ENCODE assay signal across 8 mouse cellular contexts in genomic region chr5:134985633-134986297, GRCm38 (mm10). TPM values are rescaled to one million over a fixed set of nuclear protein-coding genes. Genes with fewer than 3 reads are reported as not detected.
DNase-seq lines count a peak whose midpoint lies in the region; ATAC-seq and TF ChIP-seq lines count a peak whose summit lies in the region.

Gene Cldn3, plus strand, starts transcription at chr5:134986214.

- peaks cover 5% of the 10 kb centered on the region; the same call in 1 of the 2 replicates for H3K9me3 ChIP-seq in megakaryocyte, embryonic 14.5 days
- H3K9me3 ChIP-seq in lung, embryonic 15.5 days: no peaks in the 10 kb centered on the region

- peak within 1 kb of the TSS; percentile 56 for H3K9ac ChIP-seq in lung, embryonic 15.5 days

- no peak for ATAC-seq in megakaryocyte, adult 5-6 weeks (ENCODE audit: poor library complexity, severe bottlenecking)
- ATAC-seq in lung, embryonic 15.5 days (ENCODE audit: borderline replicate concordance, extremely low read depth, low FRiP score, low TSS enrichment): peak; percentile 93
- no peak for ATAC-seq in activated CD4-positive, CD25-positive, alpha-beta regulatory T cell, adult 4 months

- WGBS in kidney, adult 2 months: 2% methylated on average over 25 of the region's 25 CpGs
- WGBS in lung, embryonic 15.5 days: under 1% methylated on average over 25 of the region's 25 CpGs

- peaks cover 69% of the 10 kb centered on the region for H3K27me3 ChIP-seq in megakaryocyte, embryonic 14.5 days (replicated peaks)
- no peaks in the 10 kb centered on the region for H3K27me3 ChIP-seq in kidney, adult 2 months (replicated peaks; ENCODE audit: control insufficient read depth, insufficient read depth, low read length)
- peaks cover 48% of the 10 kb centered on the region for H3K27me3 ChIP-seq in lung, embryonic 15.5 days

- no peak for DNase-seq in gonadal fat pad, adult 2 months (ENCODE audit: low read depth)
- DNase-seq in kidney, adult 2 months: peak; percentile 87
- peak; percentile 37 for DNase-seq in retina, embryonic 14.5 days (ENCODE audit: low spot score)
- DNase-seq in MN1 (ENCODE audit: low spot score): no peak

- TF ChIP-seq CTCF in kidney, adult 2 months (conservative IDR thresholded peaks at IDR 0.05; ENCODE audit: insufficient read depth, insufficient read length, low read depth, low read length): no peak

- H3K36me3 ChIP-seq in megakaryocyte, embryonic 14.5 days (replicated peaks; ENCODE audit: low read length): no peaks in the 10 kb centered on the region
- no peaks in the 10 kb centered on the region for H3K36me3 ChIP-seq in kidney, adult 2 months (ENCODE audit: control insufficient read depth, insufficient read depth, low read length)
- H3K36me3 ChIP-seq in lung, embryonic 15.5 days: no peaks in the 10 kb centered on the region

- H3K4me3 ChIP-seq in megakaryocyte, embryonic 14.5 days (replicated peaks): peak within 1 kb of the TSS; percentile 84
- peak within 1 kb of the TSS; percentile 52 for H3K4me3 ChIP-seq in kidney, adult 2 months (ENCODE audit: insufficient read depth, low read depth, low read length)
- H3K4me3 ChIP-seq in lung, embryonic 15.5 days: peak within 1 kb of the TSS; percentile 44

- peak within 1 kb of the TSS; percentile 59 for H3K27ac ChIP-seq in kidney, adult 2 months (ENCODE audit: insufficient read depth, low read depth, low read length)
- peak within 1 kb of the TSS; percentile 93 for H3K27ac ChIP-seq in lung, embryonic 15.5 days

- H3K4me2 ChIP-seq in lung, embryonic 15.5 days: peak within 1 kb of the TSS; percentile 47

- peaks cover 67% of the 10 kb centered on the region for H3K4me1 ChIP-seq in megakaryocyte, embryonic 14.5 days
- peaks cover 6% of the 10 kb centered on the region; the same call in 1 of the 2 replicates for H3K4me1 ChIP-seq in kidney, adult 2 months (ENCODE audit: control insufficient read depth, insufficient read depth, low read length)
- H3K4me1 ChIP-seq in lung, embryonic 15.5 days: peaks cover 36% of the 10 kb centered on the region

- peak; percentile 75 for TF ChIP-seq POLR2A in kidney, adult 2 months (IDR thresholded peaks at IDR 0.05; ENCODE audit: low read depth, low read length)

RNA-seq across cellular contexts. Expression of gene Cldn3, which starts in this region (rescaled TPM):
- 0.64 and 3.8 TPM in 2 replicates for polyA plus RNA-seq in megakaryocyte, embryonic 14.5 days (2012; ENCODE audit: insufficient read depth, low replicate concordance)
- not detected in 2 replicates for total RNA-seq in megakaryocyte, adult 5-6 weeks (2015)
- not detected in 2 replicates for total RNA-seq in megakaryocyte, adult 5-6 weeks (2017)
- 374 and 512 TPM in 2 replicates for polyA plus RNA-seq in gonadal fat pad, adult 2 months (2012; rRNA removed)
- 26.7 and 36.7 TPM in 2 replicates for polyA plus RNA-seq in kidney, adult 2 months (2012; rRNA removed)
- polyA plus RNA-seq in lung, embryonic 15.5 days (2015; fragmentation: Nextera tagmentation; extraction: Ambion mirVana): 241 and 259 TPM in 2 replicates
- not detected for polyA plus RNA-seq in activated CD4-positive, CD25-positive, alpha-beta regulatory T cell, adult 4 months (2017; shearing (Covaris generic))

Comparison
In these comparisons a context has a peak if more than half of its experiments do, and no peak if none do; other contexts are left out.
1. DNase-seq: peak in kidney, adult 2 months (single experiment) and retina, embryonic 14.5 days (single experiment); none in gonadal fat pad, adult 2 months (single experiment) and MN1 (single experiment).
2. Peak in every context shown above with its lines, with median percentiles within 50 percentile points of each other: H3K4me3 ChIP-seq.